10 mouse cellular contexts compared by ENCODE assay signal in genomic region chr5:131584260-131585135, GRCm38 (mm10).
A peak's percentile ranks its signal among the peaks of the same experiment; 100 is the strongest.
DNase-seq lines count a peak whose midpoint lies in the region; ATAC-seq and TF ChIP-seq lines count a peak whose summit lies in the region.
"Had no signal": no experiment of that assay in that cellular context is flagged by ENCODE, and none has a peak within 500 bp of the region (broad histone marks: within the 10 kb centered on the region; RNA-seq: fewer than 3 reads in every experiment).

No protein-coding gene starts in this region.

- H3K36me3 ChIP-seq in forebrain, embryonic 15.5 days = no peaks in the 10 kb centered on the region
- H3K36me3 ChIP-seq in midbrain, embryonic 13.5 days = no peaks in the 10 kb centered on the region

- peak; percentile 60; the same call in 1 of the 2 replicates for ATAC-seq in common myeloid progenitor, adult 5-6 weeks (replicated peaks; ENCODE audit: low read depth, poor library complexity, severe bottlenecking)
- ATAC-seq in forebrain, embryonic 15.5 days (replicated peaks) = no peak
- no peak for ATAC-seq in midbrain, embryonic 13.5 days
- ATAC-seq: intestine, postnatal 0 days; liver, postnatal 0 days had no signal

- H3K9me3 ChIP-seq in forebrain, embryonic 15.5 days = no peaks in the 10 kb centered on the region
- no peaks in the 10 kb centered on the region for H3K9me3 ChIP-seq in midbrain, embryonic 13.5 days

- H3K4me2 ChIP-seq in forebrain, embryonic 15.5 days (replicated peaks) = no peak overlapping the region
- H3K4me2 ChIP-seq in midbrain, embryonic 13.5 days (replicated peaks) = no peak overlapping the region

- peak overlapping the region; percentile 84 for H3K27ac ChIP-seq in forebrain, embryonic 15.5 days (replicated peaks)
- peak overlapping the region; percentile 80 for H3K27ac ChIP-seq in midbrain, embryonic 13.5 days

- H3K9ac ChIP-seq in forebrain, embryonic 15.5 days (replicated peaks) = no peak overlapping the region
- H3K9ac ChIP-seq in midbrain, embryonic 13.5 days (replicated peaks) = 0 out of 2 replicates have a peak overlapping the region, but pooled peaks have one; percentile 20
- H3K9ac ChIP-seq: liver, postnatal 0 days had no signal

- WGBS in forebrain, embryonic 15.5 days = 47% methylated on average over 12 of the region's 12 CpGs
- 19% methylated on average over 12 of the region's 12 CpGs for WGBS in midbrain, embryonic 13.5 days
- WGBS in lung, adult 2 months = 60% methylated on average over 12 of the region's 12 CpGs

- H3K27me3 ChIP-seq in forebrain, embryonic 15.5 days = no peaks in the 10 kb centered on the region
- H3K27me3 ChIP-seq in midbrain, embryonic 13.5 days = peaks cover 38% of the 10 kb centered on the region

- DNase-seq in kidney, adult 18-20 months = peak; percentile 59
- DNase-seq in adrenal gland, postnatal 25 days = no peak
- DNase-seq in left cerebral cortex, adult 9 months (ENCODE audit: low spot score in 2 of 2) = no peak
- DNase-seq in lung, adult 2 months = no peak
- DNase-seq in urinary bladder, postnatal 10 days (ENCODE audit: low spot score) = no peak
- DNase-seq: liver, postnatal 0 days had no signal

- H3K4me1 ChIP-seq in forebrain, embryonic 15.5 days = peaks cover 43% of the 10 kb centered on the region
- peaks cover 65% of the 10 kb centered on the region for H3K4me1 ChIP-seq in midbrain, embryonic 13.5 days (replicated peaks)
- H3K4me1 ChIP-seq in lung, adult 2 months (ENCODE audit: control insufficient read depth, insufficient read depth, low read length) = no peaks in the 10 kb centered on the region

- H3K4me3 ChIP-seq in forebrain, embryonic 15.5 days = no peak overlapping the region
- no peak overlapping the region for H3K4me3 ChIP-seq in midbrain, embryonic 13.5 days (replicated peaks)
- no peak overlapping the region for H3K4me3 ChIP-seq in lung, adult 2 months (replicated peaks; ENCODE audit: extremely low read depth, low read depth, low read length)

- TF ChIP-seq CTCF in lung, adult 2 months (IDR thresholded peaks at IDR 0.05; ENCODE audit: insufficient read depth, low read length) = no peak

- TF ChIP-seq POLR2A in lung, adult 2 months (IDR thresholded peaks at IDR 0.05; ENCODE audit: borderline replicate concordance, extremely low read depth, low read depth, low read length) = no peak
